Mouse (Mus musculus): Measurements from ENCODE around the gene Heyl. TPM values are rescaled to one million over a fixed set of nuclear protein-coding genes. Genes with fewer than 3 reads are reported as not detected.

Heyl gene
- total and polyA plus RNA-seq, 2 experiments from 2014 or later, result 4.2 to 6.3 TPM

GRCm38 (mm10) chr4:123239361-123240203, 6.2 kb downstream of the Heyl start:
- Histone ChIP-seq H3K9me3 (ENCODE audit: low read length) (no peaks in the 10 kb centered on the region), H3K36me3 (ENCODE audit: insufficient read depth) (no peaks in the 10 kb centered on the region), H3K27ac (ENCODE audit: low read depth, low read length) (0 out of 2 replicates have a peak overlapping the region, but pooled peaks have one; percentile 36), H3K9ac (0 out of 2 replicates have a peak overlapping the region, but pooled peaks have one; percentile 22), H3K4me2 (ENCODE audit: low read depth) (peak overlapping the region; percentile 41), H3K4me3 (ENCODE audit: low read depth, low read length) (peak overlapping the region; percentile 25), H3K4me1 (ENCODE audit: insufficient read depth) (no peaks in the 10 kb centered on the region), H3K27me3 (ENCODE audit: insufficient read depth, low read length) (peaks cover 23% of the 10 kb centered on the region)
- WGBS, result 13% methylated on average over 52 of the region's 58 CpGs
- ATAC-seq, result peak; percentile 34; the same call in 1 of the 2 replicates
- DNase-seq, result no peak
- TF ChIP-seq CTCF (IDR thresholded peaks at IDR 0.05; ENCODE audit: low read depth), result no peak

DNA sequence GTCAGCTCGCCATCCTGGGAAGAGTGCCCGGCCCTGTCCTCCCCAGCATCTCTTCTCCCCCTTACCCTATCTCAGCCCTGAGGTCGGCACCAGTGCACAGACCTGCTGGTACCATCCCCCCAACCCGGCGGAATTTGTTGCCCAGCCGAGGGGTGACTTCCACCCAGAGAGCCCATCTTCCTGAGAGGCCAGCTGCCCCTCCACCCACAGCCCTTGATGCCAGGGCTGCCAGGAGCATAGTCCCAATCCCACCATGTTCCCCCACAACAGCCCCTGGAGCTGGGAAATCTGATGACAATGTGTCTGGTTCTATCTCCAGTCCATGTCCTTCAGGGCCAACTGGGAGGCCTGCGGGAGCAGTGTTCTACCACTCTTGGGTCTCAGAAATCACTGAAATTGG, 12.9 kb downstream of the Heyl start:
- 83% methylated on average over 7 of the region's 7 CpGs for WGBS
- no peak for TF ChIP-seq CTCF (IDR thresholded peaks at IDR 0.05; ENCODE audit: low read depth)
- no peak overlapping the region for H3K9ac ChIP-seq
- ATAC-seq (no peak), DNase-seq (no peak)
- no peaks in the 10 kb centered on the region for H3K4me1 ChIP-seq (ENCODE audit: insufficient read depth)
- H3K4me2 ChIP-seq (ENCODE audit: low read depth), result no peak overlapping the region
- H3K36me3 ChIP-seq (ENCODE audit: insufficient read depth), result no peaks in the 10 kb centered on the region
- no peaks in the 10 kb centered on the region for H3K9me3 ChIP-seq (ENCODE audit: low read length)
- no peak overlapping the region for H3K4me3 ChIP-seq (ENCODE audit: low read depth, low read length)
- no peak overlapping the region for H3K27ac ChIP-seq (ENCODE audit: low read depth, low read length)
- H3K27me3 ChIP-seq (ENCODE audit: insufficient read depth, low read length), result no peaks in the 10 kb centered on the region

DNA sequence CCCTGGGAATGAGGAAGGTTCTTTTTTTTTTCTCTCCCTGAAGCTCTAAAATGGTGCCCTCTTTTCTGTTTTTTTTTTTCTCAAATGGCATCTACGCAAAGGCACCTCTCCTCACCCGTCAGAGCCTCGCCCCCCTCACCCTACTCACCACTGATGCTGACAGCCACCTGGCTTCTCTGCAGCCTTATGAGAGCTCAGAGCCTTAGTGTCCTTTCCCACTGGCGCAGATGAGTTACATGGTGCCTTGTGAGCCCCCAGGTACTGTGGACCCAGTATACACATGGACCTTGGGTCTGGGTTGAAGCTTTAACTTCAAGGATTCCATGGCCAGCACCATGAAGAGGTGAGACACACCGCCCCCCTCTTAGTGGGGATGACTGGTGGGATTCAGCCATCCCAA, 13.3 kb downstream of the Heyl start:
- 90% methylated on average over 5 of the region's 5 CpGs for WGBS
- DNase-seq (no peak), ATAC-seq (no peak)
- Histone ChIP-seq H3K4me1 (ENCODE audit: insufficient read depth) (no peaks in the 10 kb centered on the region), H3K27me3 (ENCODE audit: insufficient read depth, low read length) (no peaks in the 10 kb centered on the region), H3K36me3 (ENCODE audit: insufficient read depth) (no peaks in the 10 kb centered on the region), H3K4me2 (ENCODE audit: low read depth) (no peak overlapping the region), H3K4me3 (ENCODE audit: low read depth, low read length) (no peak overlapping the region), H3K9me3 (ENCODE audit: low read length) (no peaks in the 10 kb centered on the region), H3K9ac (no peak overlapping the region), H3K27ac (ENCODE audit: low read depth, low read length) (no peak overlapping the region)
- TF ChIP-seq CTCF (IDR thresholded peaks at IDR 0.05; ENCODE audit: low read depth), result no peak

DNA sequence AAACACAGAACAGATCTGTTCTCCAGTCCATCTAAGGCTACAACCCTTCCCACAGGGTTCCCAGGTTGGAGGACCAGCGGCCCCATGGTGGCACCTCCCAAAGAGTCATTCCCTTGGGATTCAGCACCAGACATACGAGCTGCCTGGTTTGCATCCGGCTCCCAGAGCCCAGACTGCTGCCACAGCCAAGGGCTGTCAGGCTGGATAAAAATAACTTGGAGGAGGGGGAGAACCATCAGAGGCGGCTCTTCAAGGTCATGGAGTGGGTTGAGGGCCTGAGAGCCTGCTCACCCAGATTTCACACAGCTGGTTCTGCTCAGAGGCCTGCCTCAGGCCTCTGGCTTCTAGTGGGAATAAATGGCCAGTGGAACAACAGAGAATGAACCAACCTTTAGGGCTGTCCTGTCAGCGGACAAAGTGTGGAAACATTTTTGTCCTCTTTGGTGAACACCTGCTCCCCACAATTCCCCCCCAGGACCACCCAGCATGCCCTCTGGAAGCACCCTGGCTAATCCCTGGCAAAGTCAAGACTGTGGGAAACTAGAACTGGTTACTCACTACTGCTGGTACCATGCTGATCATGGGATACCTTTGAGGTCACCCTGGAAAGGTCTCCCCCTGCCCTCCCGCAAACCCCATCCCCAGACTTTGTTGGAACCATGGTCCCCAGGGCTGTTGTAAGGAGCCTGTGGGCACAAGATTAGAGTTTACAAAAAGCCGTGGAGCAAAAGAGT, 14.0 kb downstream of the Heyl start:
- no peaks in the 10 kb centered on the region for H3K9me3 ChIP-seq (ENCODE audit: low read length)
- H3K27ac ChIP-seq (ENCODE audit: low read depth, low read length), result no peak overlapping the region
- H3K4me1 ChIP-seq (ENCODE audit: insufficient read depth), result no peaks in the 10 kb centered on the region
- no peak for ATAC-seq
- TF ChIP-seq CTCF (IDR thresholded peaks at IDR 0.05; ENCODE audit: low read depth), result no peak
- H3K4me3 ChIP-seq (ENCODE audit: low read depth, low read length), result no peak overlapping the region
- no peak overlapping the region for H3K9ac ChIP-seq
- 77% methylated on average over 7 of the region's 7 CpGs for WGBS
- no peaks in the 10 kb centered on the region for H3K27me3 ChIP-seq (ENCODE audit: insufficient read depth, low read length)
- no peaks in the 10 kb centered on the region for H3K36me3 ChIP-seq (ENCODE audit: insufficient read depth)
- no peak for DNase-seq
- no peak overlapping the region for H3K4me2 ChIP-seq (ENCODE audit: low read depth)

- TF ChIP-seq CTCF (IDR thresholded peaks at IDR 0.05; ENCODE audit: low read depth), result peak; percentile 11; the same call in 1 of the 2 replicates
- H3K27ac ChIP-seq (ENCODE audit: low read depth, low read length), result no peak overlapping the region; the same call in 1 of the 2 replicates
Observed at GRCm38 (mm10) chr4:123248971-123249567, 15.7 kb downstream of the Heyl start.

DNA sequence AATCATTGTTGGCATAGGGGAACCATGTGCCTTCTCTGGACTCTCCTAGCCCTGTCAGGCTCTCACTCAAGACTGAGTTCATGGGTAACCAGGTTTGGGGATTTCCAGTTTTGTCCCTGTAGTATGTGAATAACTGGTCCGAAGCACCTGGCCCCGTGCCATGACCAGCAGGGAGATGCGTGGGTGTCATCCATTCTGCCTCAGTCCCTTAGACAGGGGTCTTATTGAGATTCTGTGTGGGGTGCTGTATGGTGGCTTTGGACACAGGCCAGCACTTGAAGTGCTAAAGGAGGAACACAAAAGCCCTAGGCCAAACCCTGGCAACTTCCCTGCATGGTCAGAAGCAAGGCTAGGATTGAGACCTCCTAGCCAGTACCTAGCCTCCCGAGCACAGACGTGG, 18.9 kb downstream of the Heyl start:
- no peak overlapping the region for H3K4me3 ChIP-seq (ENCODE audit: low read depth, low read length)
- no peaks in the 10 kb centered on the region for H3K4me1 ChIP-seq (ENCODE audit: insufficient read depth)
- H3K27ac ChIP-seq (ENCODE audit: low read depth, low read length), result no peak overlapping the region
- DNase-seq, result no peak
- no peaks in the 10 kb centered on the region for H3K36me3 ChIP-seq (ENCODE audit: insufficient read depth)
- 51% methylated on average over 5 of the region's 5 CpGs for WGBS
- no peak overlapping the region for H3K4me2 ChIP-seq (ENCODE audit: low read depth)
- no peak for TF ChIP-seq CTCF (IDR thresholded peaks at IDR 0.05; ENCODE audit: low read depth)
- ATAC-seq, result no peak
- no peaks in the 10 kb centered on the region for H3K9me3 ChIP-seq (ENCODE audit: low read length)
- H3K9ac ChIP-seq, result no peak overlapping the region
- H3K27me3 ChIP-seq (ENCODE audit: insufficient read depth, low read length), result no peaks in the 10 kb centered on the region

More at GRCm38 (mm10) chr4:123248971-123249567, 15.7 kb downstream of the Heyl start:
- Histone ChIP-seq H3K9me3 (ENCODE audit: low read length) (no peaks in the 10 kb centered on the region), H3K36me3 (ENCODE audit: insufficient read depth) (no peaks in the 10 kb centered on the region), H3K4me2 (ENCODE audit: low read depth) (no peak overlapping the region), H3K4me3 (ENCODE audit: low read depth, low read length) (no peak overlapping the region), H3K9ac (no peak overlapping the region), H3K4me1 (ENCODE audit: insufficient read depth) (no peaks in the 10 kb centered on the region), H3K27me3 (ENCODE audit: insufficient read depth, low read length) (no peaks in the 10 kb centered on the region)
- DNase-seq, result peak; percentile 44
- ATAC-seq, result peak; percentile 81
- 65% methylated on average over 7 of the region's 7 CpGs for WGBS
